Mouse (Mus musculus): ENCODE results near the gene Myo1h.

Myo1h gene

DNA sequence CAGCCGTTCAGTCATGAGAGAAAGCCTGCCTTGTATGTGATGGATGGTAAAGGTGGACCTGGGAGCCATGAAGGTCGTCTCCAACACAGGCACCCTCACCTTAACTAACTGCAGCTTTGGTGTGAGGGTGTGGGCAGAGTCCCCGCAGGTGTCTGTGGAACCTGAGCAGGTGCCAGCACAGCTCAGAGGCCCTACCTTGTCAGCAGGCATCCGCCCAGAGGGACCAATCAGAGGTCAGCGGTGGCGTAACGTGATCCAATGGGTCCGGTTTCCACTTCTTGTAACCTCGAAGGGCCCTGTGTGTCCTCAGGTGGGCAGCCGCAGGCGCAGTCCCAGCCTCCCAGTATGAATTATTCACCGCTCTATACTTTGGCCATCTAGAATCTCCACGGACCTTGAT lies at the start of gene Myo1h:
Gene Myo1h, plus strand, starts transcription at position 293 of the 400 bp plus-strand sequence.
- no peak for DNase-seq

DNA sequence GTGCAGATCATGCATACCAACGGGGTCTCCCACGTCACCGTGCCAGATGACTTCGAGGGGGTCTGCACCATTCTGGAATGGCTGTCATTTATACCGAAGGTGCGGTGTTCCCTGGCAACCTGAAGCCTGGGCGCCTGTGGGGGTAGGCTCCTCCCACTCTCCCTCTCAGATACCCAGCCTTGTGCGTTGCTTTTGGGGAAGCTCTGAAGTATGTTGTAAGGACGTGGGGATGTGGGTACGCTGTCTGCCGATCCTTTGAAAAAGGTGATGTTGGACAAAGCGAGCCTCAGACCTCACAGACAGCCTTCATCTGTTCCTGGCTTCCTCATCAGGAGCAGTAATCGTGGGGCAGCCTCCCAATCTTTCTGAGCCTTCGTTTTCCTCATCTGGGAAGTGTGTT lies 49.2 kb upstream of the Myo1h start:
- no peak for DNase-seq

DNA sequence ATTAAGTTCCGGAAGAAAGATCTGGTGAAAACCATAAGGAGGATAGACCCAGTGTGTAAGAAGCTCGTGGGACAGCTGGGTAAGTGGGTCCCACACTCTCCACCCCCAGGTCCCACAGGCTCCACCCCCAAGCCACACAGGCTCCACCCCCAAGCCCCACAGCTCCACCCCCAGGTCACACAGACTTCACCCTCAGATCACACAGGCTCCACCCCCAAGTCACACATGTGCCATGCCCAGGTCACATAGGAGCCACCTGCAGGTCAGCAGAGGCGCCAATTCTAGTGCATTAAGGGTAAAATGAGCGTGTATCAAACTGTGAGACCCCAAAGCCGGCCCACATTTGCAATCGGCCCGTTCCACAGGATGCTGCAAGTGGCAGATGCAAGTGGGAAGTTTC lies 42.5 kb upstream of the Myo1h start:
- DNase-seq, result no peak

DNA sequence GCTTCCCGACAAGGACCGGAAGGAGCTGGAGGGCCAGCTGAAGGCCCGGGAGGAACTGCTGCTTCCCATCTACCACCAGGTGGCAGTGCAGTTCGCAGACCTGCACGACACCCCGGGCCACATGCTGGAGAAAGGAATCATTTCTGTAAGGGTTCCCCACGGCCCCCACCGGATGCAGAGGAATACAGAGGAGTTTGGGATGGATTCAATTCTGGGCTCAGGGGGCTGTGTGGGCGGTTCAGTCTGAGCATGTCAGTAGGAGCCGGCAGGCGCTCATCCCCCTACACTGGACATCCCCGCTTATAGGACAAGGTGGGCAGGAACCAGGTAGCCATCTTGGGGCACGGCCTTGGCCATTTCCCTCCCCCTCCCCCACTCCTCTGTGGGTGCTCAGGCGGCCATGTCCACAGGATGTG lies 40.8 kb upstream of the Myo1h start:
- peak; percentile 93 for DNase-seq

DNA sequence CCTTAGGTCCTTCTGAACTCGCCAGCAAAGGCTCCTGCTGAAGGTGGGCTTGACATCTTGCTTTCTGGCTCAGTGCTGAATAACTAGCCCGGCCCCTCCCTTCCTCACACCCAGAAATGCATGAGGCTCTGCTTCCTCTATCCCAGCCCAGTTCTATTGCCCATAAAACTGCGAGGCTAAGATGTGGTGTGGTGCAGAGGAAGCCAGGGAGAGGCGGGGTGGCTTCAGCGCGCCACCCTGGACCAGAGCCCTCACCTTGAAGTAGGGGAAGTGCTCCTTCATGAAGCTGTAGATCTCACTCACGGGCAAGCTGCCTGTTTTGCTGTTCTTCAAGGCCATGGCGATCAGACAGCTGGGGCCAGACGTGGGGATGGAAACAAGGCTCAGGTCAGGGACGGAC lies 29.5 kb upstream of the Myo1h start:
- no peak for DNase-seq

DNA sequence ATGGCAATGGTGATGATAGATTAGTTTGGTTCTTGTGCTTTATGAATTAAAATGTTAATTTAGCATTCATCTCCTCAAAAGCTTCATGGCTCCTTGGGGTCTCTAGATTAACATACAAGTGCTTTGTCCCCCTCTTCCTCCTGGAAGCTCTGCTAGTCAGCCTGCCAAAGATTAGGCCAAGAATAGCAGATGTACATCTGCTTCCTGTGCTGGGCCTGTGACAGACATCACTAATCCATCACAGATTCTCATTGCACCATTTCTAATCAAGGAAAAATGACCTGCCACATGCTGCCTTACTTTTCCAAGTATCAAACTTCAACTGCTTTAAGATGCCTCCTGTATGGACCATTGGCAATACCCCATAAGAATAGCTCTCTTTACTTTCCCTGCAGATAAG lies 27.5 kb upstream of the Myo1h start:
- no peak for DNase-seq

GRCm38 (mm10) chr5:114264030-114264459 lies 24.9 kb upstream of the Myo1h start:
- DNase-seq, result peak; percentile 90 to 93

DNA sequence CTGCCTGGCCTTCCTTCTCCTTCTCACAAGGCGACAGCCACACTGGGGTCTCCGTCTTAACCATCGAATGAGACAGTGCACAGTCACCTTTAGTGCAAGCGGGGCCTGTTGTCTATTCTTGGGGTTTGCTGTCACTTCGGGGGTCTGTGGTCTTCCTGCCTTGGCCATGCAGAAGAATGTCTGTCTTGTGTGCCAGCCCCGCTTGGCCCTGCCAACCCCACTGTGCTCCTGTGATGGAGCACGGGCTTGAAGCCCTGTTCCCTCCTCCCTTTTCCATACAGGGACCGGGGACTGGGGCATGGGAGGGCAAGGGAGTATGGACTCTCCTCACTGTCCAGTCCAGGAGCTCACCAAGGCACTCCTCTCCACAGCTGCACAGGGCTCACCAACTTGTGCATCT lies 24.2 kb upstream of the Myo1h start:
- peak; percentile 65 to 72 for DNase-seq

GRCm38 (mm10) chr5:114268646-114269045 lies 20.3 kb upstream of the Myo1h start:
- DNase-seq, result peak; percentile 67 to 75

GRCm38 (mm10) chr5:114269499-114269898 lies 19.5 kb upstream of the Myo1h start:
- DNase-seq, result peak; percentile 28 to 34

DNA sequence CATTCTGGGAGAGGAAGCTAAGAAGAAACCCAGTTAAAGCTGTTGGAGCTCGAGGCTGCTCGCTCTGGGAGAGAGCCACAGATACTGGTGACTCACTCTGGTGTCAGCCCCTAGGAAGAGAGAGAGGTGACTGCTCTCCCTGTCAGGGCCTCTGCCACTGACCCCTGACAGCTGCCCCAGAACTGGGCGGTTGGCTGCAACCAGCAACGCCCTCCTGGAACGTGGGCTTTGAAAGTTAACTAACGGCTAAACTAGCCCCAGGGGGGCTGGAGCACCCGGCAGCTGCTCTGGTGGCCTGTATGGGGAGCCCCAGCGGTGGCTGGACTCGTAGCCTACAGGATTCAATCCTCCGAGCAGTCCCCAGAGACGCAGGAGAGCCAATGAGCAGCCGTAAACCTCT lies 19.0 kb upstream of the Myo1h start:
- DNase-seq, result no peak

DNA sequence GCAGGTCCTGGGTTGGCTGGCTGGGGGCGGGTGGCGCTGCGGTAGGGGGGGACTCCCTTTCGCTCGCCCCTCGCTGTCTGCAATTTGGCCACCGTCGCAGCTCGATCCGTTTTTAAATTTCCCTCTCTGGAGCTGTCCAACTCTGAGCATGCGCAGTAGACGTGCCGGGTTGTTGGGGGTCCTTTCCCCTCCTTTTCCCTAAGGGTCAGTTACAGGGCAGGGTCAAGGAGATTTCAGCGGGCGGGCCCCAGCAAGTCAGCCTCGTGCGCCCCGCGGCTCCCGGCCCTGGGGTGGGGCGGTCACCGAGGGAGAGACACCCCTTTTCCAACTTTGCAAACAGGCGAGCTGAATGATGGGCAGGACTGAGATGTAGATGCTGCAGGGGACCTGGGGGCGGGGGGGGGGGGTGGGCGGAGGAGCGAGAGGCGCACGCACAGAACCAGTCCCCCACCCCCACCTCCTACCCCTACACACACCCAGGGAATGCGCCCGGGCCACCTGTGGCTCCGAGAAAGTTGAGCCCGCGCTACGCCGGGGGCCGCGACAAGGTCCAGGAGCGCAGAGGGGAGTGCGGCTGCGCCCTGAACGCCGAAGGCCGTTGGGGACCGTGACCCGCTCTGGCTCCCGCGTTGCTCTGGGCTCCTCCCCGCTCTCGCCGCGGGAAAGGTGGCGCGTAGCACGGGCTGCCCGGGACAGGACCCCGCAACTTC lies 15.1 kb upstream of the Myo1h start, which contains the start of gene Foxn4:
Gene Foxn4, minus strand, starts transcription at position 115 of the 710 bp plus-strand sequence.
- DNase-seq, result no peak

GRCm38 (mm10) chr5:114275339-114275738 lies 13.6 kb upstream of the Myo1h start:
- DNase-seq, result no peak

GRCm38 (mm10) chr5:114275991-114276390 lies 13.0 kb upstream of the Myo1h start:
- DNase-seq, result no peak

DNA sequence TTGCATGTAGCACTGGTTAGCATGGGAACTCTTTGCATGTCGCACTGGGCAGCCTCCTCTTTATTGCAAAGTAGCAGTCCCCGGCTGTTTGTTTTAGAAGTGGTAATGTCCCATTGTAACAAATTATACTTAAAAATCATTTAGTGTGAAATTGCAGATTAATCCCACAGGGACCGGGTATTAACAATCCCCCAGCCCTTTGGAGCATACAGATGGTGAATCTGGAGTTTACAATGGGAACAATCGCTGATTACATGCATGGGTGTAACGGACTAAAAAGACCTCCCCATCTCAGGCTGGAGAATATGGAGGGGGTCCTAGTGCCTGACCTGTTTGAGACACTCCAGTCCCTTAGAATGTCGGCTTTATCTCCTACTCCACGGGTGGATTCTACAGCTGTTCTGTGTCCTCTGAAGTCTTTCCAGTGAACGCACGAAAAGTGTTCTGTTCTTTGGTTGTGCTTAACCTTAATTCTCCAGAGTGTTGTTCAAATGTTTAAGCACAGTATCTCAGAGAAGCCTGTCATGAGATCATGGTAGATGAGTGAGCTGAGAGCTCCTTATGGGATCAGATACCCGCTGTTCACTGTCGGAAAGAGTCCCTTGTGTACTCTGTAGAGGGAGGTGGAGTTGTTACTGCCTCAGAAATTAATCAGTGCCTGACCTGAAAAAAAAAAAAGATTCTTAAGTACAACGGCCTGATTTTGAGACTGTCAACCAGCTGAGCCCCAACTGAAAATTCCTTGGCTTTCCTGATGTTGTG lies 9.4 kb upstream of the Myo1h start:
- DNase-seq, result no peak

DNA sequence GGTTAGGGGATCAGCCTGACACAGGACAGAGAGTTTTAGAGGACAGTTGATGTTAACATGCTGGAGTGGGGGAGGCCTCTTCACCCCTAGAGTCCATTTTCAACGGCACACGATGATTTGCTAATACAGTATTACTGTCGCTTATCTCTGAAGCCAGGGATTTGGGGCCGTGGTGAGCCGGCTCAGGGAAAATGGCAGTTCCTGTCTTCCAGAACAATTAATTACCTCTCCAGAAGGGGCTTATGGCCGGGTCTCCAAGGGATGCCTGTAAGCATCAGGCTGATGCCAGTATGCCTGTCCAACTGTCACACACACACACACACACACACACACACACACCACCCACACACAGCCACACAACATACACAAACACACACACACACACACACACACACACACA lies 6.6 kb upstream of the Myo1h start:
- no peak for DNase-seq

- peak; percentile 26 to 37 for DNase-seq
Measured at GRCm38 (mm10) chr5:114284604-114285397, 4.2 kb upstream of the Myo1h start.

DNA sequence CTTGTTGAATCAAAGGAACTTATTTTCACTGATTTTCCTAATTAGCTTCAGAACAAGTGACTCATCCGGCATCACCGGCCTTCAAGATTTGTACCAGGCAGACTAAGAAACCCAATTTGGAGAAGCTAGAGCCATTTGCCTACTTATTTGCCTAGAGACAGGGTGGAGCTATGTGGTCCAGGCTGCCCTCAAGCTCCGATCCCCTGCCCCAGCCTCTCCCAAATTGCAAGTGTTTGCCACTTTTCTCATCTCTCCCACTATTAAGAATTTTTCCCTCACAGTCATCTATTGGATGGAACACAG lies 3.6 kb upstream of the Myo1h start:
- DNase-seq, result no peak

- no peak for DNase-seq
Measured at GRCm38 (mm10) chr5:114286102-114286501, 2.9 kb upstream of the Myo1h start.

DNA sequence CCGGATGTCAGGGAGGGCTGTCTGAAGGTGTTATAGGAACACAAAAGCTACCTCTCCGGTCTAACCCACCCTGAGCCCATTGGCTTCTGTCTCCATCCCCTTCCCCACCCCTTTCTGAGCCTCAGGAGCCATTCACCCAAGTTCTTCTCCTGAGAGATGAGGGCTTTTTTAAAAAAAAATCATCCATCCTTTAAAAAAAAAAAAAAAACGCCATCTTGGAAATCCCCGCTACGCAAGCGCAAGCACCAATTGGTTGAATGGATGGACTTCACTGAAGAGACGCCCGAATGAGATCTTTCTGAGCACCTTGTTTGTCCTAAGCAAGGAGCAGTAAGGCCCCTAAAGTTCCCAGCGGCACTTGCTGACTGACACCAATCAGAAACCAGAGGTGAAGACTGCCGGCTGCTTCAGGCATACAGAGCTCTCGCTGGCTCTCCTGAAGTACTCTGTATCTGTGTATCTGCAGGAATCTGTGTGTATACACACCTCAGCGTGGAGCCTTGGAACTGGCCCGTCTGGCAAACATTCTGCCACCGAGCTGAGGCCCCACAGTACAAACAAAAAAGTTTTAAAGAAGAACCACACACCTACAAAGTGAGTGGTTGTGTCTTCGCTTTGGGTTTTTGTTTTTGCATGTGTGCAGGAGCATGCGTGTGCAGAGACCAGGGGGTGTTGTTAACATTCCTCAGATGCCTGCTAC lies 1.9 kb upstream of the Myo1h start:
- DNase-seq, result no peak

- no peak for DNase-seq
Measured at GRCm38 (mm10) chr5:114288396-114288795, 570 bp upstream of the Myo1h start.

GRCm38 (mm10) chr5:114290004-114290403 lies 1.0 kb downstream of the Myo1h start:
- DNase-seq, result no peak

All from cerebellum, postnatal 10 days (tissue).